Mouse (Mus musculus) E14TG2a.4 (cell line): Measurements from ENCODE around the gene Tectb.

Source experiments
- CTCF ChIP-seq: conservative IDR thresholded peaks from 2 replicates; pipeline ENCODE4 v1.5.1; 2014; ENCODE audit warnings: low read length
- NANOG ChIP-seq: IDR thresholded peaks from 2 replicates; pipeline ENCODE4 v1.6.1; 2014; ENCODE audit warnings: borderline replicate concordance, low read length, mixed read lengths
- POU5F1 ChIP-seq: IDR thresholded peaks from 2 replicates; pipeline ENCODE4 v1.6.1; 2014; ENCODE audit warnings: low read length, borderline replicate concordance

- no peak for TF ChIP-seq NANOG
- no peak for TF ChIP-seq POU5F1
- TF ChIP-seq CTCF: no peak
Observed at GRCm38 (mm10) chr19:55207205-55207604, 26.7 kb downstream of the Tectb start.
